Mouse (Mus musculus) spleen, postnatal 36 days (tissue): ENCODE data around the gene Fbxl14.

ENCODE experiments used
- DNase-seq, 2 experiments: peaks; one replicate each; pipeline ENCODE4 v3.0.0; 2022; ENCODE audit warnings: low spot score in 2 of 2, mixed read lengths in 1 of 2

The Fbxl14 gene

DNA sequence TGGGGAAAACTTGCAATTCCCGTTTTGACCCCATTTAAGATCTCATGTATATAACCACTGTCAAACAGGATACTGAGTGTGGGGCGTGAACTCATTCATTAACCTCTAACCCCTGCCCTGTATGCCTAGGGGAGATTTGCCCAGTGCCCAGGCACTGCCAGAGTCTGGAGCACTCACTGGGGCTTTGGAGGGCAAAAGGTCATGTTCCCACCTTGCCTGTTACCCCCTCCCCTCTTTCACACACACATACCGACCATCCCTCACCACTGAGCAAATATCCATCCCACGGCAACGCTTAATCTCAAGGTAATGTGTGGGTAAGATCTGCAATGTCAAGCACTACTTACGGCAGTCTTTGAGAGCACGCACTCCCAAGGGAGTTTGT lies 13.2 kb downstream of the Fbxl14 start:
- no peak for DNase-seq

DNA sequence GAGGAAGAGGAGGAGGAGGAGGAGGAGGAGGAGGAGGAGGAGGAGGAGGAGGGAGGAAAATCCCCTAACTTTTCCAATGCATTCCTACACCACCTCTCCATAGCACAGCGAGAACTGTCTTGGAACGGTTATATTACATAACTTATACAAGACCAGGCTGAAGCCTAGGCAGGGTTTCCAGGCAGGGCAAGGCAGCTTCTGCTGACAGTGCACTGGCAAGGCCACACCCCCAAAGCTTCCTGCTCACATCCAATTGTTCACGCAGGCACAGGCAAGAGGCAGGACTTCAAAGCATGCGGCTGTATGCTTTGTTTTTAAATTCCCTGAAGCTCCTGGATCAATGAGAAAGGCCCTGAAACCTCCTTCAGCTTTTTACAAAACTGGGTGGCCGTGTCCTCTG lies 19.8 kb downstream of the Fbxl14 start:
- peak; percentile 41 for DNase-seq

DNA sequence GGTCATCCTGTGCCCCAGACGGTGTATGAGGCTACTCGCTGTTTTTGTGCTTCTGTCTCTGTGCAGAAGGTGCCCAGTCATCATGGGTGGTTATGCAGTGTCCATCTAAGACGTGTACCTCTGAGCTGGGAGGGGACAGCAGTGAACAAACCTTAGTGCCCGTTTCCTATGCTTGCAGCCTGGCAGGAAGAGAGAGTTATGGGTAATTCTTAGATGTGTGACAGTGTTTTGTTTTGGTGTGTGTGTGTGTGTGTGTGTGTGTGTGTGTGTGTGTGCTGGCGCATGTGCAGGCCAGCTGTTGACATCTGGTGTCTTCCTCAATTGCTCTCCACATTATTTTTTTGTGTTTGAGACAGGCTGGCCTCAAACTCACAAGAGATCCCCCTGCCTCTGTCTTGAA lies 20.6 kb downstream of the Fbxl14 start:
- DNase-seq = no peak

- peak; percentile 31 to 48 for DNase-seq
Observed at GRCm38 (mm10) chr6:119502031-119502430, 22.6 kb downstream of the Fbxl14 start.

DNA sequence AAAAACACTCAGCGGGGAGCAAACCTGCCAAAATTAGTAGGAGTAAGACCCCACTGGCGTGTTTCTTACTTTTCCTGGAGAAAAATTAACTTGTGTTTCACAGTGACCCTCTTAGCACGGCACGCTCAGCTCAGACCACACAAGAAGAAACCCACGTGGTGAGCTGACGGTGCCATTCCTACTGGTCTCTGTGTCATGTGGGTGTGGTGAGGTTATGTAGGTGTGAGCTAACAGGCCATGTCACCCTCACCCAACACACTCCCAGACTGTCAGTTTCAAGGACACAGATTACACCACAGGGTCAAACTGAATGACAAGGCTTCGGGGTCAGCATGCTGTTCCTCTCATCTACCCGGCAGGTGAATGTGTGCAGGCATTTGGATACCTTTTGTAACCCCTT lies 25.3 kb downstream of the Fbxl14 start:
- DNase-seq = no peak

- no peak for DNase-seq
Observed at GRCm38 (mm10) chr6:119505525-119506225, 26.2 kb downstream of the Fbxl14 start.

DNA sequence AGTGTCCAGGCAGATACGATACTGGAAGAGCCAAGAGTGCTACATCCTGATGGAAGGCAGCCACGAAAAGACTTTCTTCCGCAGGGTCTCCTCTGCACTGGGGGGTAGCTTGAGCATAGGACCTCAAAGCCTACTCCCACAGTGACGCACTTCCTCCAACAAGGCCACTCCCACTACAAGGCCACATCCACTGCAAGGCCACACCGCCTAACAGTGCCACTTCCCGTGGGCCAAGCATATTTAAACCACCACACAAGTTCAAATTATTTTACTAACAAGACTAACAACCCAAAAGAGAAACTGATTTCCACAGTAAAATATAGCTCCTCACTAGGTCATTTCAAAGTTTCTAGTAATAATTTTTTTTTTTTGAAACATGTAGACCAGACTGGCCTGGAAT lies 28.8 kb downstream of the Fbxl14 start:
- no peak for DNase-seq

DNA sequence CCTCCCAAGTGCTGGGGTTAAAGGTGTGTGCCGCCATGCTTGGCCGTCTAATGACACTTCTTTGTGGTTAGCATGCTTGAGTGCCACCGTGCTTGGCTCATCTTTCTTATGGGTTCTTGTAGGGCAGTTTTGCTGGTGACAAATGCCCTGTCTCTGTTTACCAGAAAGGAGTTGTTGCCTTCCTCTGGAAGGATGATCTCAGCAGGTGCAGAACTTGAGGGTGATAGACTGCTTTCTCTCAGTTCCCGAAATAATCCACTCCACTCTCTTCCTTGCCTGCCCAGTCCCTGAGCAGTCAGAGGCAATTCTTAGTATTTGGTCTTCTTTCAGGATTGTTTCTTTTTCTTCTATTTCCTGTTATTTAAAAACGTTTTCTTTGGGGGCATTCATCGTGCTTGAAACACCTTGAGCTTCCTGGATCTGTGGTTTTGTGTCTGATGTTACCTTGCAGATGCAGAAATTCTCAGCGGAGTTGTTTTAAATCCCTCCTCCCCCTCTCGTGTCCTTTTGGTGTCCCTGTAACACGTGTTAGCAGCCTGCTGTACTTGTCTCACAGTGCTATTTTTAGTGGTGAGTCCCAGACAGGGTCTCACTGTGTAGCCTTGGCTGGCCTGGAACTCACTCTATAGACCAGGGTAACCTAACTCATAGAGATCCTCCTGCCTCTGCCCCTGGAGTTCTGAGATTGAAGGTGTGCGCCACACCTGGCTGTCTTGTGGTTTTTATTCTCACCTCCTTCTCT lies 29.3 kb downstream of the Fbxl14 start:
- DNase-seq = peak; percentile 25 to 34

DNA sequence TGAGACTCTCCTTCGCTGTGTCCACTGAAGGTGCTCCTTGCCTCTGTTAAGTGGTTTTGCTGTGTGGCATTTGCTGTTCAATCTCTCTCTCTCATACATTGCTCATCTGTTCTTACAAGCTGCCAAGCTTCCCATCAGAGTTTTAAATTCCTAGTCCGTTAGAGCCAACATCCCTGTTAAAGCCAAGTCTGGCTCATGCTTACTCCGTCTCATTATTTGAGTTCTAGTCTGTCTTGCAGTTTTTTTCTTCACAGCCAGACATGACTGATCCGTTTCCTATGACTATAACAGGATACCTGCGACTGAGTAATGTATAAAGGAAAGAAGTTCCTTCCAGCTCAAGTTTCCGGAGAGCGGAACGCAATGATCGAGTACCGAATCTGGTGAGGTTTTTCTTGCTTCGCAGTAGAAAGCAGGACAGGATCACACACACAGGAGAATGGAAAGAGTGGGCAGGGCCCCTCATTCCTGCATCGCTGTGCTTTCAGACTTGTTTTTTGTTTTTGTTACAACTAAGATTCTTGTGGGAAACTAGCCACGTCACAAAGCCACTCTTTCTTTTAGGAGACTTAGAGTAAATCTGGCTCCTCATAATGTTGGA lies 30.1 kb downstream of the Fbxl14 start:
- no peak for DNase-seq

GRCm38 (mm10) chr6:119512701-119513100 lies 33.2 kb downstream of the Fbxl14 start:
- DNase-seq = no peak

GRCm38 (mm10) chr6:119513452-119513851 lies 34.0 kb downstream of the Fbxl14 start:
- DNase-seq = no peak

GRCm38 (mm10) chr6:119514085-119514484 lies 34.6 kb downstream of the Fbxl14 start:
- DNase-seq = no peak

DNA sequence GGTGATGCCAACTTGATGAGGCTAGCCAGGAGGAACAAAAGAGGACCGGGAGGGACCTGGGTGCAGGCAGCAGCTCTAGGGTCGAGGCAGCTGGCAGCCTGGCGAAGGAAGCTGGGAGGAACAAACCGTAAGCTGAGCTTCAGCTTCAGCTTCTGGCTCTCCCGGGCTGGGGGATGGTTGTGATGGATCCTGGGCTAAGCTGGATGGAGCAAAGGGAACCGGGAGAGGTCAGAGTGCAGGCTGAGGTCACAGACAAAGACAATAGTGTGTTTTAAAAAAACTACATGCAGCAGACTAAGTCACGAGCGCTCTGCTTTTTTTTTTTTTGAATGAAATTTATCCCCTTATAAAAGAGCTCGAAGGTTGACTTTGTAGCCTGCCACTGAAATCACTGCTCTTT lies 41.3 kb downstream of the Fbxl14 start:
- no peak for DNase-seq

DNA sequence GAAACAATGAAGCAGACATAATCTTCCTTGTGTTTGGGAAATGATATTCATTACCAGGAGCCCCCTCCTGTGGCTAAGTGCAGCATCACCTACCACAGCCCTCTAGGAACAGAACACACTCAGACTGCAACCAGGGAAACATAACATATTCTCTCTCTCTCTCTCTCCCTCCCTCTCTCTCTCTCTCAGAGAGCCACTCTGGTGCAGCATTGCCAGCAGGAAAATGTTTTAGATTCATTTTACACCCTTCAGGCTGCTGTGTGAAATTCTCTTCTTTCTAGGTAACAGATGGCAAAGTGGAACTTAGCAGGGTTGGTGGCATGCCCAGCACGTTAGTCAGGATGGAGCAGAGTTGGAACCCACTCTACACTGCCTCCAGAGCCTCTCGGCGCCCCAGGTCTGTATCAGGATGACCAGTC lies 42.0 kb downstream of the Fbxl14 start:
- DNase-seq = no peak

DNA sequence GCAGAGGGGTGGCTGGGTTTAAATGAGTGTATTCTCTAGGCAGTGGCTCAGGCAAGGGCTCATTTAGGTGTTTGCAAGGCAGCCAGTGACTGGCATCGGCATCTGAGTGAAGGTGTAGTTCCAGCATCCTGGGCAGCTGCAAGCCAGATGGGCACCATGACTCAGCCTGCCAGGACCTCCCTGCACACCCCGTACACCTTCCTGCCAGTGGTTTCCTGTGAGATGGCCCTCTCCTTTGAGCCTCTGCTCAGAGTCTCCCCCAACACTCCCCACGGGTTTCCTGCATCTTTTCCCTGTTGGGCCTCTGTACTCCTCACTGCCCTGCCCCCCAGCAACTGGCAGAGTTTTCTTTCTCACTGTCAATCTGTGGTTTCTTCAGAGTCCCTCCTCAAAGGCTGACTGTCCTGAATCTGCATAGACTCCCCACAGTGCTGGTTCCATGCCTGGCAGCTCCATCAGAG lies 42.5 kb downstream of the Fbxl14 start:
- DNase-seq = no peak

DNA sequence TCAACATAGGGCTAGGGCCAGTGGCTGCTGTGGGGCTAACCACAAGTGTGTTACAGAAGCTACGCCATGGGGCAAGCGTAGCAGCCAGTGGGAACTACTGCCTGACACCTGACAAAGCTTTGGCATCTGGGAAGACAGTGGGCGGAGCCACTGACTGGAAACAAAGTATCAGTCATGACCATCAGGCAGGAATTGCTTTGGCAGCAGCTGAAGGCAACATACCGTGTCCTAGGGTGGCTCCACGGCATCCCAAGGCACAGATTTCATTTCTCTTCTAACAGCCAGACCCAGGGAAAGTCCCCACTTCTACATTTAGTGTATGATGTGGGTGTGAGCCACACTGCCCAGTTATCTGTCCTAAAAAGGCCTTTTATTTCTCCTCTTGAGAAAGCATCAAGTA lies 47.0 kb downstream of the Fbxl14 start:
- DNase-seq = no peak

DNA sequence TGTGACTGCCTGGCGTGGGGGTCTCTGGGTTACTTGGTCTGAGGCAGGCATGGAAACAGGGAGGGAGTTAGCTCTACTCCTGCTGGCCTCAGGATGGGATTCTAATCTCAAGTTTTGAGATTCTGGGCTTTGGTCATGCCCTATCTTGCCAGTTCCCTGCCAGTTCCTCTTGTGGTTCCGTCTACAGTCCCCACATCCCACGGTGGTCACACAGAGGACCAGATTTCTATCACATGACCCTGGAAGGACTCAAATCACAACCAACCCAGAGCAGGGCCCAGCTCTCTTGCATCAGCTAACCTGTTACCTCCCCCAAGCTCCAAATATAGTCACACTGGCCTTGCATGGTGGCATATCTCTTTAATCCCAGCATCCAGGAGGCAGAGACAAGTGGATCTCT lies 50.2 kb downstream of the Fbxl14 start:
- no peak for DNase-seq
